Mouse (Mus musculus): Measurements from ENCODE around the gene Papola.

The Papola gene

GRCm38 (mm10) chr12:105869242-105869641, 84.7 kb downstream of the Papola start:
- DNase-seq, result no peak

GRCm38 (mm10) chr12:105869696-105870095, 85.2 kb downstream of the Papola start:
- no peak for DNase-seq

DNA sequence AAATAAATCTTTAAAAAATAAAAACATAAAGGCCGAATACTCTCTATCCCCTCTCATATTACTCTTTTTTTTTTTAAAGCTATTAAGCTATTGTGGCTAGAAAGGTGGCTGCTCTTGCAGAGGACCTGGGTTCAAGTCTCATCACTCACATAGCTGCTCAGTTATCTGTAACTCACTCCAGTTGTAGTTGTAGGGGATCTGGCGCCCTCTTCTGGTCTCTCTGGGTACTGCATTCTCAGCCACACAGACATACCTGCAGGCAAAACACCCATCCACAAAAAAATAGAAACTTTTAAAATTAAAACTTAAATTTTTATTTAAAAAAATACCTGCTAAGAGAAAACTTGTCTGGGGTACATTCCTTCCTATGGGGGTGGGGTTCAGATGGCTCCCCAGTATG, 88.8 kb downstream of the Papola start:
- DNase-seq, result no peak

DNA sequence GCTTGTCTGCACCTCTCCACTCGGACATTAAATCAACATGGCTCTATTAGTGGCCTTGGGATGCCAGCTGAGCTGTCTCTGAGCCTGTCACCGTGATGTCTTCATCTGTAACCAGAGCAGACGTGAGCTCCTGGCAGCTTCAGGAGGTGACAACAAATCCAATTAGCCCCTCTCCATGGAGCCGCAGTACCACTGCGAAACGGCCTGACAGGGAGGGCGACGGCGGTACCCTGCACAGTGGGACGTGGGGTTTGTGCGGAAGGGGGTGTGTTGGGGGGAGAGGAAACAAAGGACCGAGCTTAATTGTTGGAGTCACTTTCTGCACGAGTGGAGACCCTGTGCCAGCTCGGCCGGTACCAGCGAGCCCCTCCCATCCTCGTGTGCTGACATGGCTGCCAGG, 90.6 kb downstream of the Papola start:
- no peak for DNase-seq

DNA sequence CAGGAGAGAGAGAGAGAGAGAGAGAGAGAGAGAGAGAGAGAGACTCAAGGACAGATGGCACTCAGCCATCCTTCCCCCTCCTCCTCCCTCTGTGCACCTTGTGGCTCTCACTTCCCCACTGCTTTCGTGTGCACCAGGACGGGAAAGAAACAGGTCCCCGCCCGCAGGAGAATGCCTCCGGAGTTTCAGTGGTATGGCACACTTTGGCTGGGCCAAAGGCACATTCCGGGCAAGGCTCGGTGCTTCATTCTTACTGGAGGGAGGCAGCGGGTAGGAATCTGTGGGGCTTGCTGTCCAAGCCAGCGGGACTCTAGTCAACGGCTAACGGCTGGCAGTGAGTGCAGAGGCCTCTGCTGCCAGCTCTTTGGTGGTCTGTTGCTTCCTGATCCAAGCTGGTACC, 92.0 kb downstream of the Papola start:
- no peak for DNase-seq

DNA sequence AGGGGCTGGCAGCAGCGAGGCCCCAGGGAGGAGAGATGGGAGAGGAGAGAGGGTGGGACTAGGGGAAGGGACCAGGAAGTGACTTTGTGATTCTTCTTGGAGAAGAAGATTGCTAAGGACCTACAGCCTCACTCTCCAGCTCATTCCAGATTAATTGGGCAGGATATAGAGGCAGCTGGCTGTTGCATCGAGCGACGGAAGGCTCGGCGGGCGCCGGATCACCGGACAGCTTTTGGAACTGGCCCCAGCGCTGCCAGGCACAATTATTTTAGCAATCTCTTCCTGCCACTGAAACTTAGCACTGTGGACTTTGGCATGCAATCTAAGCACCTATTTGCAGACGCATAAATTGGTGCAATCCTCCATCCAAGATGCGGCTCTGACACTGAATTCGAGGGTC, 92.4 kb downstream of the Papola start:
- no peak for DNase-seq

DNA sequence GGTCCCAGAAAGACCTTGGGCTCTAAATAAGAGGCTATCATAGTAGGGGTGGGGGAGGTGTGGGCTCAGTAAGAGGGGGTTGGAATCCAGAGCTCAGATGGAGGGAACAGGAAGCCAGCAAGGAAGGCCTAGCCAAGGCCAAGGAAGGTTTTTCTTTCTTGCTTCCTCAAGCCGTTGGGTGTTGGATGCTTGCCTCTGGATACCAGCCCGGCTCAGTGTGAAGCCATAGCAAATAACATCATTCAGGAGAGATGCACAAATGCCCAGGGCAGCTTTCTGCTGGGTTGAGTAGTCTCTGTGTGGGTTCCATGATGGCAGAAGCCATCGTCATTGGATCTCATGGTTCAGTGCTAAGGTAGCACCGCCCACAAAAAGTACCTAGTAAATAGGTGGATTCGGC, 94.3 kb downstream of the Papola start:
- no peak for DNase-seq

DNA sequence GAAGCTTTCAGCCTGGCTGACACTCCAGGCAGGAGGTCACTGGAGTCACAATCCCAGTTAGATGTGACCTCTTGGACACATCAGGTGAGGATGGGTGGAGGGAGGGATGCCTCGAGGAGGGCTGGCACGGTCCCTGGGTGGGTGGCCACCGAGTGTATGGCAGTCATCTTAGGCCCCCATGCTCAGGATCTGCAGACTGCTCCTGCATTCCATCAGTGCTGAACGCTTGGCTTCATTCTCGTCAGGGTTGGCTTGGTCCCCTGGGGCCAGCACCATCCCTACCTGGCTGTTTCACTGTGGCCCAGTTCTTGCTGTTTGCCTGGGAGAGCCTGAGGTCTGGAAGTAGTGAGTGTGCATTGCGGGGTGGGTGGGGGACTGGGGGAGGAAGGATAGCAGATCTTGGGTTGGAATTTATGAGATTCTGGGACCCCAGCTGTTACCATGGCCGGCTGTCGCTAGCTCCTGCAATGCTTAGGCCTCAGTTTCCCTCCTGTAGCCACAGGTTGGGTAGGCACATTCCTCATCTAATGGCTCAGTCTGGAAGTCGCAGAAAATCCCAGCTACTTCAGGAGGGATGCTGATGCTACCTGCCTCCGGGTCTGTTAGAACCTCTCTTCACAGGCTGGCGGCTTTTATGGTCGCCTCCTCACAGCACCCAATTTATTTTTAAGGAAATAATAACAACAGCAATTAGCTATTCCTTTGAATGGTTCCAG, 99.5 kb downstream of the Papola start:
- DNase-seq, result no peak

DNA sequence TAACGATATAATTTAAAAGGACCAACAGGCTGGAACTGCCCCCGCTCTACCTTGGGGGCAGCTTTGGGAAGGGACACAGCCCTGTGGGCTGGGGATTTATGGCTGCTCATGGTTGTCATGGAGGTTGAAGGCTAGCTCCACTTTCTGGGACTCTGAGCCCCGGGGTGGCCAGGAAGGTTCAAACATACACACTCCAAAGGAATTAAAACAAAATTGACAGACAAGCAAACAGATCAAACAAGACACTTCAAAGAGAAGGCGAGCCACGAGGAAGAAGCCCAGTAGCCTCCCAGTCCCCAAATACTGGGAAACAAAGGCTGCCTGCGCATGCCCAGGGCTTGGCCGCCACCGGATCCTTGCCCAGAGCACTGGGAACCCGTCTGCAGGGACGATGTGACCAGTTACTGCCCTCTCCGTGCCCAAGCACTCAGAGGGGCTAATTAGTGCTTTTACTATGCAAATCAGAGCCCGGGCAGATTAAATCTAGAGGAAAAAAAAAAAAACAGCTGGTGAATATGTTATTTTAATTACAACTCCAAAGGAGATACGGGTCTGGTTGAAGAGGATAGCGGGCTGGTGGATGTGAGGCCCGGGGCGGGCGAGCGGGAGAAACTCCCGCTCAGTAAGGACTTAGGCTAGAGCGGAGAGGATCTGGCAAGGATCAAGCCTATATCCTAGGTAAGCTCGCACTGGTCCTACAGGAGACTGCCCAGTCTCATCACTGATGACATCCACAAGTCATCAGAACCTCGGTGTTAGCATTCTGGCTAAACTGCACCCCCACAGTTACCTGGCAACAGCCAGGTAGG, 100.2 kb downstream of the Papola start:
- DNase-seq, result no peak

Data from lung, postnatal 14 days (tissue).